Mouse (Mus musculus): ENCODE results near the gene Tsku. TPM values are rescaled to one million over a fixed set of nuclear protein-coding genes. Genes with fewer than 3 reads are reported as not detected.

The Tsku gene
- polyA plus RNA-seq, 1 experiment from 2014 or later = 6.5 TPM

DNA sequence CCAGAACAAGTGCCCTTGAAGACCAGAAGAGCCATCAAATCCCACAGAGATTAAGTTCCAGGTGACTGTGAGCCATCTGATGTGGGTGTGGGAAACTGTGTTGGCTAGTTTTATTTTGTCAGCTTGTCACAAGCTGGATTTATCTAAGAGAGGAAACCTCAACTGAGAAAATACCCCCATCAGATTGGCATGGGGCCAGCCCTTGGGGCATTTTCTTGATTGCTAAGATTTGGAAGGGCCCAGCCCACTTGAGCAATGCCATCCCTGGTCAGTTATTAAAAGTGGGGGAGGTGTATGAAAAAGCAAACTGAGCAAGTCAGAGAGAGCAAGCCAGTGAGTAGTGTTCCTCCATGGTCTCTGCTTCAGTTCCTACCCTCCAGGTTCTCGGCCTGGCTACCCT is 36.9 kb downstream of the Tsku start:
- WGBS = 63% methylated on average over 1 of the region's 1 CpGs
- Histone ChIP-seq H3K36me3 (ENCODE audit: control insufficient read depth, insufficient read depth, low read length) (no peaks in the 10 kb centered on the region), H3K27ac (replicated peaks in 1 of 2; ENCODE audit: control insufficient read depth in 1 of 2, insufficient read depth in 1 of 2, low read depth in 2 of 2, low read length in 2 of 2) (no peak overlapping the region), H3K4me1 (ENCODE audit: control insufficient read depth in 2 of 2, insufficient read depth in 2 of 2, low read length in 2 of 2) (peaks cover 2 to 12% of the 10 kb centered on the region in 2 experiments), H3K9me3 (ENCODE audit: control insufficient read depth, low read length) (no peaks in the 10 kb centered on the region), H3K4me2 (ENCODE audit: low read length) (no peak overlapping the region), H3K9ac (ENCODE audit: low read length) (no peak overlapping the region), H3K4me3 (ENCODE audit: control insufficient read depth in 1 of 2, insufficient read depth in 1 of 2, low read depth in 1 of 2, low read length in 2 of 2) (no peak overlapping the region), H3K27me3 (ENCODE audit: control insufficient read depth, insufficient read depth, low read length) (no peaks in the 10 kb centered on the region)
- no peak for ATAC-seq (ENCODE audit: insufficient number of reproducible peaks, insufficient read depth, low FRiP score, low read depth)

DNA sequence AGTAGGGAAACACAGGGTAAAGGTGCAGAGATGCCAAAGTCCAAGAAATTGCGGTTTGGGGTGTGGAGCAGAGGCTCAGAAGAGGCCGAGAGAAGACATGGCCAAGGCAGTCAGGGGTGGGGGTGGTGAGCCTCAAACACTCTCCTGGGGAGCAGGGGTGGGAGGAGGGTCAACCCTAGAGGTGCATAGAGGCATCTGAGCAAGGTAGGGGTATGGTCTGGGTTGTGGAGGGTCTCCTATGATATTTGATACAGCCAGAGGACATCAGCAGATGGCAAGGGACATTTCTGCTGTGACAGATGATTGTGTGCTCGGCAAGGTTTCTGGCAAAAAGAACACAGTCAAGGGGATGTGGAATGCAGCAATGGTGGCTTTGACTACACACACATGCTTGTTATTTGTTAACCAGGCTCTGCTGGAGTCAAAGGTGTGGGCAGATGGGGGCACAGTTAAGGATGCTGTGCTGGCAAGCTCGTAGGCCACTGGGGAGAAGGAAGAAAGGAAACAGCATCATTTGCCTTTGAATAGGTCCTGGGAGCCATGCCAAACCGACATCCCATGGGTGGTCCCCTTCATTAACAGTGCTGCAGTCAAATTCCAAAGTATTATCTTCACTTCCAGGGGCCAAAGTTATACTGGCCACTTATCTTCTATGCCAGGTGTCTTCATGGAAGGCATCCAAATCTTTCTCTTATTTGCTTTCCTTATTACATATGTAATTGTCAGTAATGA is 37.7 kb downstream of the Tsku start:
- H3K4me3 ChIP-seq (ENCODE audit: control insufficient read depth in 1 of 2, insufficient read depth in 1 of 2, low read depth in 1 of 2, low read length in 2 of 2) = no peak overlapping the region
- no peak for ATAC-seq (ENCODE audit: insufficient number of reproducible peaks, insufficient read depth, low FRiP score, low read depth)
- H3K4me2 ChIP-seq (ENCODE audit: low read length) = no peak overlapping the region
- peaks cover 2 to 12% of the 10 kb centered on the region in 2 experiments for H3K4me1 ChIP-seq (ENCODE audit: control insufficient read depth in 2 of 2, insufficient read depth in 2 of 2, low read length in 2 of 2)
- 45% methylated on average over 5 of the region's 5 CpGs for WGBS
- H3K9me3 ChIP-seq (ENCODE audit: control insufficient read depth, low read length) = no peaks in the 10 kb centered on the region
- H3K9ac ChIP-seq (ENCODE audit: low read length) = no peak overlapping the region
- H3K27ac ChIP-seq (replicated peaks in 1 of 2; ENCODE audit: control insufficient read depth in 1 of 2, insufficient read depth in 1 of 2, low read depth in 2 of 2, low read length in 2 of 2) = no peak overlapping the region
- H3K36me3 ChIP-seq (ENCODE audit: control insufficient read depth, insufficient read depth, low read length) = no peaks in the 10 kb centered on the region
- H3K27me3 ChIP-seq (ENCODE audit: control insufficient read depth, insufficient read depth, low read length) = no peaks in the 10 kb centered on the region

DNA sequence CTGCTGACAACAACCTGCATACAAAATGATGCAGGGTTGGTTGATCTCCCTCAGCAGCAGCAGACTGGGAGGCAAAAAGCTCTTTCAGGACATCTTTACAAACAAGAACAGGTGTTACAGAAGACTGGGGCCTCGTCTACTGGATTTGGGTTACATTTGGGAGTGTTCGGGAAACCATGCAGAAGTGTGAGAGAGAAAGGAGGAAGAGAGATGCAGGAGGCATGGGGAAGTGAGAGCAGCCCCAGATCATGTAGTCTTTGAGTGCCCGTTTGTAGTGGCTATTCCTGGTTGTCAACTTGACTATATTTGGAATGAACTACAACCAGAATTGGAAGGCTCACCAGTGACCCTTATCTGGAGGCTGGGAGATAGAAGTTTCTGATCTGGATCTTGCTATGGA is 38.7 kb downstream of the Tsku start:
- Histone ChIP-seq H3K9ac (ENCODE audit: low read length) (no peak overlapping the region), H3K4me3 (ENCODE audit: control insufficient read depth in 1 of 2, insufficient read depth in 1 of 2, low read depth in 1 of 2, low read length in 2 of 2) (no peak overlapping the region), H3K4me2 (ENCODE audit: low read length) (no peak overlapping the region), H3K27ac (replicated peaks in 1 of 2; ENCODE audit: control insufficient read depth in 1 of 2, insufficient read depth in 1 of 2, low read depth in 2 of 2, low read length in 2 of 2) (no peak overlapping the region), H3K9me3 (ENCODE audit: control insufficient read depth, low read length) (no peaks in the 10 kb centered on the region), H3K4me1 (ENCODE audit: control insufficient read depth in 2 of 2, insufficient read depth in 2 of 2, low read length in 2 of 2) (peaks cover 2 to 12% of the 10 kb centered on the region in 2 experiments), H3K27me3 (ENCODE audit: control insufficient read depth, insufficient read depth, low read length) (no peaks in the 10 kb centered on the region), H3K36me3 (ENCODE audit: control insufficient read depth, insufficient read depth, low read length) (no peaks in the 10 kb centered on the region)
- WGBS = 51% methylated on average over 3 of the region's 3 CpGs
- ATAC-seq (ENCODE audit: insufficient number of reproducible peaks, insufficient read depth, low FRiP score, low read depth) = no peak

DNA sequence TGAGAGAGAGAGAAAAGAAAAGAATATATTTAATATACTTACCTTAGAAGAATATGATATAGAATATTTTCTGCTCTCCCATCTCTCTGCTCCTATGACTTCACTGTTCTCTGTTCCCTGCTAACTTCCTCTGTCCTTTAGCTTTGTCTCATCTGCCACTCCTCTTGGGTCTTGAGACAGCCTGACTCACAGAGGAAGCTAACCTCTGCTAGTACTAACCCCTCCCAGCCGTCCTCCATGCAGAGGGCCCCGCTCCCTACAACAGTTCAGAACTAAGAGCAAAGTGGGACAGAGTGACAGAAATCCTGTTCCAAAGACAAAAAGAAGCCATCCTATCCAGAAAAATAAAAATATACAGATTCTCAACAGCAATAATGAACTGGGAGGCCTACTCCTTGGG is 40.0 kb downstream of the Tsku start, which contains the start of gene Acer3:
TSS of gene Acer3 (minus strand) at position 126 of the 400 bp plus-strand sequence.
- WGBS = 91% methylated on average over 2 of the region's 2 CpGs
- ATAC-seq (ENCODE audit: insufficient number of reproducible peaks, insufficient read depth, low FRiP score, low read depth) = no peak
- Histone ChIP-seq H3K27me3 (ENCODE audit: control insufficient read depth, insufficient read depth, low read length) (no peaks in the 10 kb centered on the region), H3K9ac (ENCODE audit: low read length) (no peak within 1 kb of the TSS), H3K9me3 (ENCODE audit: control insufficient read depth, low read length) (no peaks in the 10 kb centered on the region), H3K36me3 (ENCODE audit: control insufficient read depth, insufficient read depth, low read length) (no peaks in the 10 kb centered on the region), H3K27ac (replicated peaks in 1 of 2; ENCODE audit: control insufficient read depth in 1 of 2, insufficient read depth in 1 of 2, low read depth in 2 of 2, low read length in 2 of 2) (no peak within 1 kb of the TSS), H3K4me2 (ENCODE audit: low read length) (no peak within 1 kb of the TSS), H3K4me3 (ENCODE audit: control insufficient read depth in 1 of 2, insufficient read depth in 1 of 2, low read depth in 1 of 2, low read length in 2 of 2) (no peak within 1 kb of the TSS), H3K4me1 (ENCODE audit: control insufficient read depth in 2 of 2, insufficient read depth in 2 of 2, low read length in 2 of 2) (peaks cover 2 to 12% of the 10 kb centered on the region in 2 experiments)

DNA sequence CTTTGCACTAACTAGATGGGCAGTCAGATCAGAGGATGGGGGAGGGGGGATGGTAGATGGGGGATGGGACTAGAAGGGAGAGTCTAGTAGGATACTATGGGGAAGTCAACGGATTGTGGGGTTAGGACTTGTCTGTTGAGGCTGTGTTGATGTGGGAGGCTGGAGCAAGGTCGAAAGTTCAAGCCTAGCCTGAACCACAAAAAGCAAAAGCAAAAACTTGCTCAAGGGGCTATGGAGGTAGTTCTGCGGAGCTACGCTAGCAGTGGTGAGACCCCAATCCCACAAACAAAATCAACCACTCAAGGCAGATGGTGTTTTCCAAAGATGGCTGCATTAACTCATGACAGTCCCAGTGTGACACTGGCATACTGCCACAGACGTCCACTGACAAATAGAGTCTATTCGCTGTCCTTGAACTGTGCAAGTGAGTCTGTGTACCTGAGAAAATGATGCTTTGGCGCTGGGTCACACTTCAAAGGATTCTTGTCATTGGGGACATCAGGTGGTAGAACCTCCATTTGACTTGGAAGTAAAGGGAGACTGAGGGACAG is 41.0 kb downstream of the Tsku start:
- no peaks in the 10 kb centered on the region for H3K9me3 ChIP-seq (ENCODE audit: control insufficient read depth, low read length)
- H3K9ac ChIP-seq (ENCODE audit: low read length) = no peak overlapping the region
- no peak for ATAC-seq (ENCODE audit: insufficient number of reproducible peaks, insufficient read depth, low FRiP score, low read depth)
- H3K4me3 ChIP-seq (ENCODE audit: control insufficient read depth in 1 of 2, insufficient read depth in 1 of 2, low read depth in 1 of 2, low read length in 2 of 2) = no peak overlapping the region
- no peak overlapping the region for H3K4me2 ChIP-seq (ENCODE audit: low read length)
- H3K27me3 ChIP-seq (ENCODE audit: control insufficient read depth, insufficient read depth, low read length) = no peaks in the 10 kb centered on the region
- no peak overlapping the region for H3K27ac ChIP-seq (replicated peaks in 1 of 2; ENCODE audit: control insufficient read depth in 1 of 2, insufficient read depth in 1 of 2, low read depth in 2 of 2, low read length in 2 of 2)
- H3K4me1 ChIP-seq (ENCODE audit: control insufficient read depth in 2 of 2, insufficient read depth in 2 of 2, low read length in 2 of 2) = peaks cover 2 to 12% of the 10 kb centered on the region in 2 experiments
- whole genome bisulfite sequencing = 86% methylated on average over 7 of the region's 7 CpGs
- no peaks in the 10 kb centered on the region for H3K36me3 ChIP-seq (ENCODE audit: control insufficient read depth, insufficient read depth, low read length)

DNA sequence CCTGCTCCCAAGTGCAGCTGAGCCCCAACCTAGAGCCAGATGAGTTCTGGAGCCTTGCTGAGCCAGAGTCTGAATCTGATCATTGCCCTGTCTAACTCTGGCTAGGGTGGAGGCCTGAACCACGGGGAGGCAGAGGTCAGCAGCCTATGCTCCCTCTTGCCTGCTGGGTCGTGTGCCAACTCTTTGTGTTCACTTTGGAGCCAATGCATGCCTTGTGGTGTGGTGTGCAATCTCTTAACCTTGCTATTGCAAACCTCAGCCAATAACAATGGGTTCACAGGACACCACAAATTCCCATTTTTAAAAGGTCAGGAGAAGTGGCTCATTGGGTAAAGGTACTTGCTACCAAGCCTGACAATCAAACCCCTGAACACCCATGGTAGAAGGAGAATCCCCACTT is 44.6 kb downstream of the Tsku start:
- Histone ChIP-seq H3K4me1 (ENCODE audit: control insufficient read depth in 2 of 2, insufficient read depth in 2 of 2, low read length in 2 of 2) (no peaks in the 10 kb centered on the region), H3K27ac (replicated peaks in 1 of 2; ENCODE audit: control insufficient read depth in 1 of 2, insufficient read depth in 1 of 2, low read depth in 2 of 2, low read length in 2 of 2) (no peak overlapping the region), H3K9me3 (ENCODE audit: control insufficient read depth, low read length) (no peaks in the 10 kb centered on the region), H3K4me2 (ENCODE audit: low read length) (no peak overlapping the region), H3K27me3 (ENCODE audit: control insufficient read depth, insufficient read depth, low read length) (no peaks in the 10 kb centered on the region), H3K9ac (ENCODE audit: low read length) (no peak overlapping the region), H3K4me3 (ENCODE audit: control insufficient read depth in 1 of 2, insufficient read depth in 1 of 2, low read depth in 1 of 2, low read length in 2 of 2) (no peak overlapping the region), H3K36me3 (ENCODE audit: control insufficient read depth, insufficient read depth, low read length) (no peaks in the 10 kb centered on the region)
- 54% methylated on average over 2 of the region's 2 CpGs for WGBS
- no peak for ATAC-seq (ENCODE audit: insufficient number of reproducible peaks, insufficient read depth, low FRiP score, low read depth)

DNA sequence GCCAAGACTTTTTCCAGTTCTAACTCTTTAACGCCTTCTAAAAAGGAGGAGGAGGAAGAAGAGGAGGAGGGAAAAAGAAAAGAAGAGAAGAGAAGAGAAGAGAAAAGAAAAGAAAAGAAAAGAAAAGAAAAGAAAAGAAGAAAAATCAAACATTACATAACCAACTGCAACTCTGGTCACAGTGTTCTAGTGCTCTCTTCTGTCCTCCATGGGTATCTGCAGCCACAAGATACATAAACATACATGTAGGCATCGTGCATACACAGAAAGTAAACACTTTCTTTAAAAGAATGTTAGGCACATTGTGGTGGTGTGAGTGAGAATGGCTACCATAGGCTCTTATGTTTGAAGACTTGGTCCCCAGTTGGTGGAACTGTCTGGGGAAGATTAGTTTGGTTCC is 46.0 kb downstream of the Tsku start:
- no peak overlapping the region for H3K9ac ChIP-seq (ENCODE audit: low read length)
- H3K4me1 ChIP-seq (ENCODE audit: control insufficient read depth in 2 of 2, insufficient read depth in 2 of 2, low read length in 2 of 2) = no peaks in the 10 kb centered on the region
- no peak overlapping the region for H3K4me3 ChIP-seq (ENCODE audit: control insufficient read depth in 1 of 2, insufficient read depth in 1 of 2, low read depth in 1 of 2, low read length in 2 of 2)
- no peaks in the 10 kb centered on the region for H3K27me3 ChIP-seq (ENCODE audit: control insufficient read depth, insufficient read depth, low read length)
- H3K9me3 ChIP-seq (ENCODE audit: control insufficient read depth, low read length) = no peaks in the 10 kb centered on the region
- no peaks in the 10 kb centered on the region for H3K36me3 ChIP-seq (ENCODE audit: control insufficient read depth, insufficient read depth, low read length)
- no peak overlapping the region for H3K4me2 ChIP-seq (ENCODE audit: low read length)
- no peak overlapping the region for H3K27ac ChIP-seq (replicated peaks in 1 of 2; ENCODE audit: control insufficient read depth in 1 of 2, insufficient read depth in 1 of 2, low read depth in 2 of 2, low read length in 2 of 2)
- WGBS = 68% methylated on average over 2 of the region's 2 CpGs
- no peak for ATAC-seq (ENCODE audit: insufficient number of reproducible peaks, insufficient read depth, low FRiP score, low read depth)
